Mouse (Mus musculus): ENCODE results near the gene Ptpn23.
"Not testable (repeated sequence)": the region's sequence is repeated elsewhere in the genome, so short reads cannot be mapped to it uniquely, and the experiment has no call there.

Ptpn23 gene

GRCm38 (mm10) chr9:110381292-110381691 lies 26.7 kb downstream of the Ptpn23 start:
- peak; percentile 91 for DNase-seq

- DNase-seq: peak; percentile 90
Measured at GRCm38 (mm10) chr9:110380662-110381061, 27.4 kb downstream of the Ptpn23 start.

- peak; percentile 91 for DNase-seq
Measured at GRCm38 (mm10) chr9:110379361-110379760, 28.7 kb downstream of the Ptpn23 start.

DNA sequence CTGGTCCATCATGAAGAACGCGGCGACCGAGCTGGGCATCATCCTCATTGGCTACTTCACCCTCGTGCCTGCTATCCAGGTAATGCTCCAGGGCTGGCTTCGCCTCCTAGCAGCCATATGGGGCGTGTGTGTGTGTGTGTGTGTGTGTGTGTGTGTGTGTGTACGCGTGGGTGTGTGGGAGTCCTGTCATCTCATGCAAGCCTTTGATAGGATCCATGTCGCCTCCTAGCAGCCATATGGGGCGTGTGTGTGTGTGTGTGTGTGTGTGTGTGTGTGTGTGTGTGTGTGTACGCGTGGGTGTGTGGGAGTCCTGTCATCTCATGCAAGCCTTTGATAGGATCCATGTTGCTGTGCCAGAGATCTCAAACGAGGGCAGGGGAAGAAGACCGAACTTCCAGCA lies 30.4 kb downstream of the Ptpn23 start:
- not testable (repeated sequence) for DNase-seq

DNA sequence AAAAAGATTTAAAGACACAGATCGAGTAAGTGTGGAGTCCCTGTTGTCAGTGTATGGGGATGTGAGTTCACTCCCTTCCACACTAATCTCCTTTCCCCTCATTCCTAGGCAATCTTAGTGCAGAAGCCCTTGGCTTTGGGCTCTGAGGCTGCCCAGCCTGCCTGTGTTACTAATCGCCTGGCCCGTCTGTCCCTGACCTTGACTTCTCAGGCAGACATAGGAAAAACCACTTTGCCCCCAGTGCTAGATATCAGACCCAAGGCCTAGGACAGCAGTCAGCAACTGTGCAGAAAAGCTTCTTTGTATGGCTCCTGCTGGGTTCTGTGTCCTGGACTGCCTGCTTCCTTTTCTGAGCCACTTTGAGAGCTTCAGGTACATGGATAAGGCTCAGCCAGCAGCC lies 32.3 kb downstream of the Ptpn23 start:
- DNase-seq: no peak

GRCm38 (mm10) chr9:110373871-110374270 lies 34.1 kb downstream of the Ptpn23 start:
- peak; percentile 90 for DNase-seq

- DNase-seq: no peak
Measured at GRCm38 (mm10) chr9:110369860-110370259, 38.2 kb downstream of the Ptpn23 start.

DNA sequence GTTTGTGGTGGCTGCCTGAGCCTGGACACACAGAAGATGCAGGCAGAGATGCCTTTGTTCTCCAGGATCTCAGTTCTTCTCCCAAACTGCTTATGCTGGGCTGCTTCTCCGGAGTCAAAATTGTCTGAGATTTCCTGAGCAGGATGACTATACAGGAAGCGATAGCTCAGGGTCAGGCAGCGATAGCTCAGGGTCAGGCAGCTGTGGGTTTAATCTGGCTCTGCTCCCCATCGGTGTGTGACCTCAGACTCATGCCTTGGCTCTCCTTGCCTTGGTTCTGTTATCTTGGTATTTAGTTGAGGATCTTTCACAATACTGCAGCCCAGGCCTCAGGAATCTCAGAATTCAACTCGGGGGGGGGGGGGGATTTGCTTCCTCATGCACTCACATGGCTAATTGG lies 41.3 kb downstream of the Ptpn23 start:
- no peak for DNase-seq

DNA sequence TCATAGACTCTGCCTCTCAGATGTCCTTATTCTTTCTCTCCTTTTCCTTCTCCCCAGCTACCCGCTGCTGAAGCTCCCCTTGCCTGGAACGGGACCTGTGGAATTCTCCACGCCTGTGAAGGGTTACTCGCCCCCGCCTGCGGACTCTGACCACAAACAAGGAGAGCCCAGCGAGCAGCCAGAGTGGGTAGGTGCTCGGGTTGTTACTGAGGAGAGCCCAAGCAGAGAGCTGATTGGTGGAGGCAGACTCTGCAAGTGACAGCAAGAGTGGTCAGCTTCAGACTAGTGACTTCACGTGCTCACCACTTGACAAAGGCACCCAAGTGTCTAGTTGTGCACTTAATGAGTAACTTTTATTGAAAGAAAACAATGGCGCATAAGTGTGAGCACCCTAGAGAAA lies 45.7 kb downstream of the Ptpn23 start:
- no peak for DNase-seq

- no peak for DNase-seq
Measured at GRCm38 (mm10) chr9:110361299-110361698, 46.7 kb downstream of the Ptpn23 start.

DNA sequence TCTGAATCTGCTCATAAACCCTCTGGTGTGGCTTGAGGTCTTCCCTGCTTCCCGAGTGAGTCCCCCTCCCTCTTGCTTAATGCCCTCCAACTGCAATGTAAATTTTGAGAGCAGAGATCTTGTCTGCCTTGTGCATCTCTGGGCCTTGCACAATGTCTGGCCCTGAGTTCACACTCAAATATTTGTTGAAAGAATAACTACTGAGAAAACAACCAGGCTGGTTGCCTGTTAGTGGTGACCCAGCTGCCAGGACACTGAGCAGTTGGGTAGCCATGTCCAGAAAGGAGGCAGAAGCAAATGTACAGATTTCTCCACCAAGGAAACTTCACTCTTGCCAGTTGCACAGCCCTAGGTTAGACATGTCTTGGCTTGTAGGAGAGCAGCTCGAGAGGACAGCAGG lies 49.7 kb downstream of the Ptpn23 start:
- no peak for DNase-seq

DNA sequence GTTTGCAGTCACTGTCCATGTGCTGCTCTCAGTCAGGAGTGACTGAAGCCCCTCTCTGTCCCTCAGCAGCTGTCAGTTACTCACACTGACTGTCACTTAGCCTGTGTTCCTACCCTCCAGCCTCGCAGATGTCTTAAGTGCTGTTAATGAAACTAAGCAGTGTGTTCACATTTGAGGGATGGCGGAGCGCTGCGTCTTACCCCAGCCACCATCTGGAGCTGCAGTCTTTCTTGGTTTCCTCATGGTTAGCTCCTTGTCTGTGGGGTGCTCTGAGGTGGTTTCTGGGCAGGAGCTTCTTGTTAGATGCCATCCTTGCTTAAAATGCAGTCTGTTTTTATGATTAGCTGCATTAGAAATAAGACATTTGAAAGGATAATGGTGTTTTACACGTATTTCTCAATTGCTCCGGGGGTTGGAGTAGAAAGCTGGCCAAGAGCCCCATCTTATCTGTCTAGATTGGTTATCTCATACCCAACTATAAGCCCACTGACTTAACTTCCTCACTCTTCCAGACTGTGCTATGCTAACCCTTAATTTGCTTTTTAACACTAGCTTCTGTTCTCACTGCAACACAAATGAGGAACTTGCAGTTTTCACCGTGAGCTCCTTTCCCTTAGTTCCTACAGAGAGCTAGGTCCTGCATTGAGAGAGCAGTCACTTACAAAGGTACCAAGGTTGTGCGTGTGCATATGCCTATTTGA lies 55.9 kb downstream of the Ptpn23 start:
- no peak for DNase-seq

- DNase-seq: no peak
Measured at GRCm38 (mm10) chr9:110351350-110351749, 56.7 kb downstream of the Ptpn23 start.

GRCm38 (mm10) chr9:110350612-110351011 lies 57.4 kb downstream of the Ptpn23 start:
- no peak for DNase-seq

GRCm38 (mm10) chr9:110350188-110350587 lies 57.8 kb downstream of the Ptpn23 start:
- DNase-seq: no peak

DNA sequence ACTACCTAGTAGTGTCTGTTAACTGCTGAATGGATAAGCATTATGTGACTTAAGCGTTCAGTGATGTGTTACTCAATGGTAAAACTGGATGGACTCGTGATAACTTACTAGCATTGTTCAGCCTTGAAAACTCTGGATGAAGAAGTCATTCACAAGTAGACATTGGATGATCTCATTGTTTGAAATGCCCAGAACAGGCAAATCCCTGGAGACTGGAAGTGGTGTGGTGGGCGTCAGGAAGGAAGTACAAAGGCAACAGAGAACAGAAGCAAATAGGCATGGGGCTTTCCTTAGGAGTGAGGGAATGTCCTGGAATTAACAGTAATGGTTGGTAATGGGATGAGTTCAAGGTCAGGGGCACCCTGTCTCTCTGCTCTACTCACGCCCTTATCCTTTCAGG lies 59.1 kb downstream of the Ptpn23 start:
- DNase-seq: no peak

- DNase-seq: no peak
Measured at GRCm38 (mm10) chr9:110345057-110345739, 62.8 kb downstream of the Ptpn23 start.

GRCm38 (mm10) chr9:110343805-110344204 lies 64.2 kb downstream of the Ptpn23 start:
- no peak for DNase-seq

DNA sequence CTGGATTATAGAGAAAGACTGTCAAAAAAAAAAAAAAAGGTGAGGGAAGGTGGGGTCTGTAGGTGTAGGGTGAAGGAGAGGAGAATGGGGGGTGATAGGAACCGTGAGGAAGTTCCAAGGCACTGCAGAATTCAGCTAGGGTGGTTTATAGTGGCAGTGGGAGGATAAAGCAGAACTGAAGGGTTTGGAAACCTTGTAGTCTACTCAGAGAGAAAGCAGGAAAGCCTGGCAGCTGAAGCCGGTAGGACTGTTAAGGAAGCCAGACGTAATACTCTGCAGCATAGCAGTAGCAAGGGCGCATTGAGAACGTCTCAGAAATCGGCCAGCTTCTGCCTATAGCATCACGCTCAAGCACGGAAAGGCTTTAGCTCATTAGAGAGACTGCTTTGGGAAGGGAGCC lies 66.0 kb downstream of the Ptpn23 start:
- no peak for DNase-seq

GRCm38 (mm10) chr9:110340037-110340750 lies 67.8 kb downstream of the Ptpn23 start:
- no peak for DNase-seq
